Mouse (Mus musculus): ENCODE measurements around the gene Zfp217. TPM values are rescaled to one million over a fixed set of nuclear protein-coding genes. Genes with fewer than 3 reads are reported as not detected.

Gene Zfp217
- polyA plus RNA-seq, 1 experiment, result 32.1 TPM

DNA sequence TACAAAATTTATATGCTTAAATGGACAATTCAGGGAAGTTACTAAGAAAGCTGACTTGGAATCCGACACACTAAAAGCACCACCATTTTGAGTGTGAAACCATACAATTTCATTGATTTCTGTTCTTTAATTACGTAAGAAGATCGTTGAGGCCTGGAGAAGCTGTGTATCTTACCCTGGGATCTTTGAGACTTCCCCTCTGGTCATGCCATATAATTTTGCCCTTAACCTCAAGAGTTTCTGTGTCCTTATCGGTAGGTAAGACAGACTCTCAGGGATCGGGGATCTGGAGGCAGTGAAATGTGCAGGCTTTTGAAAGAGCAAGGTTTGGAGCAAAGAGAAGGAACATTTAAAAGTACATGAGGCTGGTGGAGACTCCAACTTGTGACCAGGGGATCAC is 31.4 kb upstream of the Zfp217 start:
- 71% methylated on average over 5 of the region's 5 CpGs for WGBS
- Histone ChIP-seq H3K27me3 (ENCODE audit: control insufficient read depth, insufficient read depth, low read length) (no peaks in the 10 kb centered on the region), H3K4me3 (ENCODE audit: control insufficient read depth, insufficient read depth, low read length) (no peak overlapping the region), H3K36me3 (ENCODE audit: control insufficient read depth, insufficient read depth, low read length) (no peaks in the 10 kb centered on the region), H3K27ac (ENCODE audit: control insufficient read depth, insufficient read depth, low read length) (no peak overlapping the region), H3K4me1 (replicated peaks; ENCODE audit: control insufficient read depth, insufficient read depth, low read length) (peaks cover 23% of the 10 kb centered on the region)
- TF ChIP-seq POLR2A (IDR thresholded peaks at IDR 0.05; ENCODE audit: control insufficient read depth, extremely low read depth, insufficient read depth, low read length, poor library complexity), result no peak
- no peak for TF ChIP-seq CTCF (IDR thresholded peaks at IDR 0.05; ENCODE audit: borderline replicate concordance, control insufficient read depth, extremely low read depth, insufficient read depth, low read length, poor library complexity)
- DNase-seq, result no peak

GRCm38 (mm10) chr2:170177323-170177722 is 29.4 kb upstream of the Zfp217 start:
- 71% methylated on average over 8 of the region's 8 CpGs for WGBS
- Histone ChIP-seq H3K27ac (ENCODE audit: control insufficient read depth, insufficient read depth, low read length) (no peak overlapping the region), H3K36me3 (ENCODE audit: control insufficient read depth, insufficient read depth, low read length) (no peaks in the 10 kb centered on the region), H3K4me3 (ENCODE audit: control insufficient read depth, insufficient read depth, low read length) (no peak overlapping the region), H3K4me1 (replicated peaks; ENCODE audit: control insufficient read depth, insufficient read depth, low read length) (peaks cover 22% of the 10 kb centered on the region), H3K27me3 (ENCODE audit: control insufficient read depth, insufficient read depth, low read length) (no peaks in the 10 kb centered on the region)
- TF ChIP-seq POLR2A (IDR thresholded peaks at IDR 0.05; ENCODE audit: control insufficient read depth, extremely low read depth, insufficient read depth, low read length, poor library complexity) (no peak), CTCF (IDR thresholded peaks at IDR 0.05; ENCODE audit: borderline replicate concordance, control insufficient read depth, extremely low read depth, insufficient read depth, low read length, poor library complexity) (no peak)
- no peak for DNase-seq

- peaks cover 22% of the 10 kb centered on the region for H3K4me1 ChIP-seq (replicated peaks; ENCODE audit: control insufficient read depth, insufficient read depth, low read length)
- no peak for TF ChIP-seq CTCF (IDR thresholded peaks at IDR 0.05; ENCODE audit: borderline replicate concordance, control insufficient read depth, extremely low read depth, insufficient read depth, low read length, poor library complexity)
- no peak for TF ChIP-seq POLR2A (IDR thresholded peaks at IDR 0.05; ENCODE audit: control insufficient read depth, extremely low read depth, insufficient read depth, low read length, poor library complexity)
These were observed 28.5 kb upstream of the Zfp217 start for GRCm38 (mm10) chr2:170176284-170176926.

DNA sequence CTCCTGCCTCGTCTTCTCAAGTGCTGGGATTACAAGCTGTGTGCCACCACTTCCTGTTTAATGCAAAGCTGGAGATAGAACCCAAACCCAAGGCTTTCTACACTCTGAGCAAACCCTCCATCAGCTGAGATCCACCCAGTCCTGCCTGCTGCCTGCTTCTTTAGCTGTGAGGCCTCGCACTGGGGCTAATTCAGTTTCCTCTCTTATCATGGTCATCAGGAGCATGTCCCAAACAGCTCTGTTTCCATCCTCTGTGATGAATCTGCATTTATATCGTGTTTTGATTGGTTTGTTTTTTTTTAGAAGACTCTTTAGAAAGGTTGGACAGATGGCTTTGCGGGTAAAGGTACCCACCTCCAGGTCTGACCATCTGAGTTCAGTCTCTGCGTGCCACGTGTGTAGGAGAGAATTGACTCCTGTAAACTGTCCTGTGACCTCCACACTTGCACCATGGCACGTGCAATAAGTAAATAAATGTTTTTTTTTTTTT is 27.8 kb upstream of the Zfp217 start:
- WGBS, result 12% methylated on average over 7 of the region's 7 CpGs
- DNase-seq, result peak; percentile 24
- Histone ChIP-seq H3K27ac (ENCODE audit: control insufficient read depth, insufficient read depth, low read length) (peak overlapping the region; percentile 85; the same call in 1 of the 2 replicates), H3K27me3 (ENCODE audit: control insufficient read depth, insufficient read depth, low read length) (no peaks in the 10 kb centered on the region), H3K4me1 (replicated peaks; ENCODE audit: control insufficient read depth, insufficient read depth, low read length) (peaks cover 22% of the 10 kb centered on the region), H3K4me3 (ENCODE audit: control insufficient read depth, insufficient read depth, low read length) (no peak overlapping the region), H3K36me3 (ENCODE audit: control insufficient read depth, insufficient read depth, low read length) (no peaks in the 10 kb centered on the region)
- TF ChIP-seq POLR2A (IDR thresholded peaks at IDR 0.05; ENCODE audit: control insufficient read depth, extremely low read depth, insufficient read depth, low read length, poor library complexity), result no peak
- TF ChIP-seq CTCF (IDR thresholded peaks at IDR 0.05; ENCODE audit: borderline replicate concordance, control insufficient read depth, extremely low read depth, insufficient read depth, low read length, poor library complexity), result no peak

More at GRCm38 (mm10) chr2:170176284-170176926, 28.5 kb upstream of the Zfp217 start:
- 66% methylated on average over 8 of the region's 8 CpGs for WGBS
- Histone ChIP-seq H3K27ac (ENCODE audit: control insufficient read depth, insufficient read depth, low read length) (no peak overlapping the region), H3K36me3 (ENCODE audit: control insufficient read depth, insufficient read depth, low read length) (no peaks in the 10 kb centered on the region), H3K27me3 (ENCODE audit: control insufficient read depth, insufficient read depth, low read length) (no peaks in the 10 kb centered on the region), H3K4me3 (ENCODE audit: control insufficient read depth, insufficient read depth, low read length) (no peak overlapping the region)
- DNase-seq, result no peak

- Histone ChIP-seq H3K27me3 (ENCODE audit: control insufficient read depth, insufficient read depth, low read length) (no peaks in the 10 kb centered on the region), H3K36me3 (ENCODE audit: control insufficient read depth, insufficient read depth, low read length) (no peaks in the 10 kb centered on the region), H3K4me1 (replicated peaks; ENCODE audit: control insufficient read depth, insufficient read depth, low read length) (peaks cover 22% of the 10 kb centered on the region), H3K4me3 (ENCODE audit: control insufficient read depth, insufficient read depth, low read length) (no peak overlapping the region), H3K27ac (ENCODE audit: control insufficient read depth, insufficient read depth, low read length) (peak overlapping the region; percentile 85)
- WGBS, result 71% methylated on average over 3 of the region's 3 CpGs
- no peak for DNase-seq
- TF ChIP-seq CTCF (IDR thresholded peaks at IDR 0.05; ENCODE audit: borderline replicate concordance, control insufficient read depth, extremely low read depth, insufficient read depth, low read length, poor library complexity), result no peak
- no peak for TF ChIP-seq POLR2A (IDR thresholded peaks at IDR 0.05; ENCODE audit: control insufficient read depth, extremely low read depth, insufficient read depth, low read length, poor library complexity)
These were observed 27.3 kb upstream of the Zfp217 start for GRCm38 (mm10) chr2:170175190-170175589.

DNA sequence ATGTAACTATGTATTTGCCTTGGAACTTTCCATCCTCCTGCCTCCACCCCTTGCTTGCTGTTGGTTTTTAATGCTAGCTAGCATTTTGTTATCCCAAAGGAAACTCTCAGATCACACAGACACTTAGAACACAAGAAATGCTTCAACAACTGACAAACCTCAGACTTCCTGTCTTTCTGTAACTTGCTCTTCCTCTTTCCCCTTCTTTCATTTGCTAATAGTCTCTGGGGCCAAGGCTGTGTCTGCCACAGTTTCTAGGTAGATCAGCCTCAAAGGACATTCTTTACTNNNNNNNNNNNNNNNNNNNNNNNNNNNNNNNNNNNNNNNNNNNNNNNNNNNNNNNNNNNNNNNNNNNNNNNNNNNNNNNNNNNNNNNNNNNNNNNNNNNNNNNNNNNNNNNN is 21.2 kb upstream of the Zfp217 start:
- Histone ChIP-seq H3K4me3 (ENCODE audit: control insufficient read depth, insufficient read depth, low read length) (no peak overlapping the region), H3K27me3 (ENCODE audit: control insufficient read depth, insufficient read depth, low read length) (no peaks in the 10 kb centered on the region), H3K36me3 (ENCODE audit: control insufficient read depth, insufficient read depth, low read length) (no peaks in the 10 kb centered on the region), H3K4me1 (replicated peaks; ENCODE audit: control insufficient read depth, insufficient read depth, low read length) (peaks cover 22% of the 10 kb centered on the region), H3K27ac (ENCODE audit: control insufficient read depth, insufficient read depth, low read length) (no peak overlapping the region)
- TF ChIP-seq CTCF (IDR thresholded peaks at IDR 0.05; ENCODE audit: borderline replicate concordance, control insufficient read depth, extremely low read depth, insufficient read depth, low read length, poor library complexity), result no peak
- no peak for DNase-seq

DNA sequence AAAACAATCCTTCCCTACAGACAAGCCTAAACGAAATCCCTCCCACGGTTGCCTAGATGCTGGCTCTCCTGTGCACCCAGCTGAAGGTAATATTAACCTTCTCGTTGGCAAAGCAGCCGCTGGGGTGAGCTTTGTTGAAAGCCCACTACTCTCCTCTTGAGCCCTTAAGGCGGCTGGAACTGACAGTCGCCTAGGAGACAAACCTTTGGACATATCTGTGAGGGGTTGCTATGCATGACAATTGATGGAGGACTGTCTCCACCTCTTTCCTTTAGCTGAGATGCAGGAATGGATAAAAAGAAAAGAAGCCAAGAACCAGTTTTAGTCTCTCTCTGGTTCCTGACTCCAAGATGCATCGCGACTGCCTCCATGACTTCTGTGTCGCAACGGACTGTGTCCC is 17.7 kb upstream of the Zfp217 start:
- peaks cover 21% of the 10 kb centered on the region for H3K4me1 ChIP-seq (replicated peaks; ENCODE audit: control insufficient read depth, insufficient read depth, low read length)
- DNase-seq, result no peak
- 98% methylated on average over 10 of the region's 10 CpGs for WGBS
- no peak overlapping the region for H3K27ac ChIP-seq (ENCODE audit: control insufficient read depth, insufficient read depth, low read length)
- no peaks in the 10 kb centered on the region for H3K27me3 ChIP-seq (ENCODE audit: control insufficient read depth, insufficient read depth, low read length)
- no peaks in the 10 kb centered on the region for H3K36me3 ChIP-seq (ENCODE audit: control insufficient read depth, insufficient read depth, low read length)
- H3K4me3 ChIP-seq (ENCODE audit: control insufficient read depth, insufficient read depth, low read length), result no peak overlapping the region
- TF ChIP-seq CTCF (IDR thresholded peaks at IDR 0.05; ENCODE audit: borderline replicate concordance, control insufficient read depth, extremely low read depth, insufficient read depth, low read length, poor library complexity) (no peak), POLR2A (IDR thresholded peaks at IDR 0.05; ENCODE audit: control insufficient read depth, extremely low read depth, insufficient read depth, low read length, poor library complexity) (no peak)
